Mouse (Mus musculus) heart, adult 18-20 months (tissue): ENCODE measurements at regions not wholly inside any gene's neighbourhood (a gene's known extent, or its start where the extent isn't known, plus 50 kb on each side); places are given as distances from the start of the nearest gene placed in this dataset.

Source experiments
- DNase-seq, 2 experiments: peaks; one replicate each; pipeline ENCODE4 v3.0.0; 2021 to 2022; ENCODE audit warnings: mixed read lengths in 1 of 2

DNA sequence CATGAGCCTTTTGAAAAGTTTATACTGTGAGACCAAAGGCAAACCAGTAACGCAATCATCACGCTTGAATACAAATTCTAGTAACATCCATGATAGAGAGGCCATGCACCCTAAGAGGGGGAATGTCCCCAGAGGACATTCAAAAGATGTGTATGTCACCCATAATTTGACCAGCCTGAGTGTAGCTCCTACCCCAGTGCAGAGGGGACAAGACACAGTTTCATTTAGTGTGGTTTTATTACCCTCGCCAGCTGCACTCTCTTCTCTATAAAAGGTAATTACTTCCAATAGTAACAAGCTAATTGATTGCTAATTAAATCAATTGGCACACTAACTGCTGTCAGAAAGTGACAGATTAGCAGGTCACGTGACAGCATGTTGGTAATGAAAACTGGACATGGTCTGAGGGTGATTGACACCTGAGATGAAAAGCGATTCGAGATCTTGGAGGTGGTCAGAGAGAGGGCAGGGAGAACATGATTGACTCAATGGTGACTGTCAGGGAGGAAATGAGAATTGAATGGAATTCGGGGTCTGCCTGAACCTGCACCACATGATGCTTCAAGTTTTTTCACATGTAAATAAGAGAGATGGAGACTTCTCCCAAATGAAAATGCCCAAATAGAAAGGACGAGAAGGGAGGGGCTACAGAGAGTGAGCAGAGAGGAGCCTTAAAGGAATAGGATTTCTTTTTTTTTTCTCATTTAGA is 309.9 kb downstream of the En1 start:
- DNase-seq: no peak

DNA sequence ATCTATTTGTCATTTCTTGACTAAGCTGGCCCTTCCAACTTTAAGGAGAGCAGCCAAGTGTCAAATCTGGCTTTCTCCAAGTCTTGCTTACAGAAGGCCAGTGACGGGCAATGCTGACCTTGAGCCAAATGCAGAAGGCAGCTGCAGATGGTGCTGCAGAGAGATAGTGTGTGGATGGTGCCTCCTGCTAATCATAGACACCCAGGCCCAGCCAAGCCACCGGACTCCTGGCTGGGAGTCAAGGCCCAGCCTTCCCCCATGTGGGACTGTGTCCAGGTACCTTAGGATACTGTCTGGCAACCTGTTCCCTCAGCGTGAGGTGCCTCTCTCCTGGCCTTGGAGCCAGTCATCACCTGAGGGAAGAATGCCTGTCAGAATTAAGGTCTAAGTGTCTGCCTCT is 319.3 kb downstream of the En1 start:
- DNase-seq: peak; percentile 64 to 77

DNA sequence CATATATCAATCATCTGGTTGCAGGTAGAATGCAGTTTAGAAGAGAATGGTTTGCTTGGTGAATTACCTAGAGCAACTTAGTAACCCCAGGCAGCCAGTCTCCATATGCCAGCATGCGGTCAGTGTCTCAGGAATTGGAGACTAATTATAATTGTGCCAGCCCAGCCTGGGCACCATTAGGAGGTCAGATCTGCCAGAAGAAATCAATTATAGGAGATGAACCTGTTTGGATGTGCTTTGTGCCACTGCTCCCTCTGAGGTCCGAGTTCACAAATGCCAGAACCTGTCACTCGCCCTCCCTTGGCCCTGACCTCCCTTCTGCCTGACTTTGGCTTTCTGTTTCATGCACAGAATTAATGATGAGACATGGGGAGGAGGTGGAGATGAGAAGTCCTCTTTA is 323.1 kb downstream of the En1 start:
- DNase-seq: no peak

DNA sequence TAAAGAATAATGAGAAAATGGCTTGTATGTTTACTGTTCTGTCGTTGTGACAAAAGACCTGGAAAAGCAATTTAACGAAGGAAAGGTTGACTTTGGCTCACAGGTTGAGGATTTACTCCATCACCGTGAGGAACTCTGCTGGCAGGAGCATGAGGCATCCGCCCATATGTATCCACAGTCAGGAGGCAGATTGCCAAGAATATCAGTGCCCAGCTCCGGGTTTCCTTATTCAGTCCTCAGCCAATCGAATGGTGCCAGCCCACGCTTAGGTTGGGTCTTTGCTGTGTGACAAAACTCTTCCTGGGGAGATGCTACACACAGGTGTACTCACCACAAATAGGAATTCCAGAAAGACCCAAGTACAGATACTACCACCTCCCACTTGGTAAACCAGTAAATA is 327.9 kb downstream of the En1 start:
- no peak for DNase-seq

DNA sequence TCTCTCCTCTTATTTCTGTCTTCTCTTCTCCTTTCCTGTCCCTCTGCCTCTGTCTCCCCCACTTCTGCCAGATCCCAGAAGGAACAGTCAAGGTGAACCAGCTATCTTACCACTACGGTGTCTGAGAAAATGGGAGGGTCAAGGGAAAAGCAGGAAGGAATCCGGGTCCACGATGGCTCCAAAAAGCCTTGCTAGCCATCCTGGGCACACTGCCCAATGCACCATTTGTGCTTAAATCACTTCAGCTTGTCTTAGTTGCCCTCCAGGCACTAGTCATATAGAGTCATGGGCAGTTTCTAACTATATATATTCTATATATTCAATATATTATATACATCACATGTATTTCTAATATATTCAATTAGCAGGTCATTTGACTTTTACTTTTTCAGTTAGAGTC is 333.1 kb downstream of the En1 start:
- no peak for DNase-seq

DNA sequence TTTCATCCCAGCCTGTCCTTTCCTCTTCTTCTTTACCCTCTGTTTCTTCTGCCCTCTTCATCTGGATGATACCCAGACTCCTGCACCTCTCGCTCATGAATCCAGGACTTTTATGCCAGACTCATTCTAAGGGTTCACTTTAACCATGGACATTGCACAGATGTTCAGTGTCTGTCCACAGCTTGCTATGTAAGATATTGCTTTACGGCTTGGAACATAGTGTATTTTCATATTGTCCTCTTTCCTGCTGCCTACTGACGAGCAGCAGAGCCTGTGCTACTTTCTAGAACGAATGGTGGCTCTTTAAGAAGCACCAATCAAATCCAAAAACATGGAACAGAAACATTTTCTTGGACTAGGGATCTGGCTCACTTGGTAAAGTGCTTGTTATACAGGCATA is 341.5 kb downstream of the En1 start:
- DNase-seq: no peak

DNA sequence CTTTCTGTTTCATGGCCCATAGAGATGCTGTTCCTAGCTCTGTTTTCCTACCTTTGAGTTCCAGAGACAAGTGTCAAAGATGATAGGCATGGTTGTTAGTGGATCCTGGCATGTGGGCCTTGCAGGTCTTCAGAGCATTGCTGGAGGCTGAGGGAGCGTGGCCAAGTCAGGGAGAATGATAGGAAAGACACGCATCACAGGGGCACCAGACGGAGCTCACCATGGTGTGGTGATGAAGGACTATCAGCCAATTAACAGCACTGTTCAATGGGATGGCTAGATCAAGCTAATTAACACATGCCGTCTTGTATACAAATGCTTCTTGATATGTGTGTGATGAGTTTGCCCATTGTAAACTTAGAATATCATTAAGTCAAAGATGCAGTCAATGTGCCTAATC is 344.1 kb downstream of the En1 start:
- DNase-seq: no peak

DNA sequence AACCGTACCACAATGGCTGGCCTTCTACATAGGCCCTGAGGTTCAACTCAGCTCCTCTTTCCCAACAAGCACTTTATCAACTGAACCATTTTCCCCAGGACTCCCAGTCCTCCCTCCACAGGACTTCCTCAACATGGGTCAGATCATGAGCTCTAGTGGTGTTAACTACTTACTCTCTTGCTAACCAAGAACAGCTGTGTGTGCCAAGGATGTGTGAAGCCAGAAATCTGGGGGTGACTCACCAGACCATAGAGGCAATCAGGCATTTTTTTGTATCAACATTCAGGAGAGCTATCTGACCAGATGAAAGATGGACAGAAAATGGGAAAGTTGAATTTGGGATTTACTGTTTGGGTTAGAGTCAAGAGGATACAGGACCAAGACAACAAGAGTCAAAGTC is 359.0 kb downstream of the En1 start:
- no peak for DNase-seq

DNA sequence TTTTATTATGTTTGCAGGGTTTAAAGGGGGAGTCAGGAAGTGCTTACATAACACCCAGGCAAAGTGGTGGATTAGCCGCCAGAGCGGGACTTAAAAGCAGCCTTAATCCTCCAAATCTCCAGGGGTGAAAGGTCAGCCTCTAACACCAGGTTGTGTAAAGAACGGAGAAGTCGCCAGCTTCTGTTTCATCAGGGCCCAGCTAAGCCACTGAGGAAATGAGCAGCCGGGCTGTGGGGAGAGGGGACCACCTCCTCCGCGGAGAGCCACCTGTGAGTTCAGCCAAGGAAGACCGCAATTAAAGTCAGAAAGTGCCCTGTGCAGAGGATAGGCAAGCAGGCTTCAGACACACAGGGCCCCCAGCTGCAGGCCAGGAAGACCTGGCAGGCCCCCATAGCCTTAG is 359.8 kb downstream of the En1 start:
- DNase-seq: no peak

DNA sequence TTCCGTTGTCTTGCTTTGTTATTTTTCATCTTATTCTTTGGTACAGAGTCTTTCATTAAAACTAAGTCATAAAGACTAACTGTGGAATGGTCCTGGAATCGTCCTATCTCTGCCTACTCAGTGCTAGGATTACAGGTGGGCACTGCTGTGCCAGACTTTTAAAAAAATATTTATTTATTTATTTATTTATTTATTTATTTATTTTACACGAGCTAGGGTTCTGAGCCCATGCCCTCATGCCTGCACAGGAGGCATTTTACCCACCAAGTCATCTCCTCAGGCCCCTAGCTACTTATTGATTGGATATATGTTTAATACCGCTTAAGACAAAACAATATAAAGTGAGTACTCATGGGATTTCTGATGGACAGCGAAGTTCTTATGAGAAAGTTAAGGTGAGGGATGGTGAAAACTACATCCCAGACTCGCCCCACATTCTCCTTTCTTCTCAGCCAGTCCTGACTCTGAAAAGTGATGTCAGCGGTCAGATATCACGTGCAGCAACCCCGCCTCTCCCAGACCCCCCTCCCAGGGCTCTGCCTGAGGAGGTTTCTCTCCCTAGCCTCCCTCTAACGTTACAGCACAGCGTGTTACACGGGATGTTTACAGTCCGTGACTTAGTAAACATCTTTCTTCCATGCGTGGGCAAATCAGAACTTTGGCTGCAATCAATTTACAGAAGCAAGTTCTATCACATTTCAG is 361.4 kb downstream of the En1 start:
- peak in 1 of 2 experiments; percentile 8 for DNase-seq

DNA sequence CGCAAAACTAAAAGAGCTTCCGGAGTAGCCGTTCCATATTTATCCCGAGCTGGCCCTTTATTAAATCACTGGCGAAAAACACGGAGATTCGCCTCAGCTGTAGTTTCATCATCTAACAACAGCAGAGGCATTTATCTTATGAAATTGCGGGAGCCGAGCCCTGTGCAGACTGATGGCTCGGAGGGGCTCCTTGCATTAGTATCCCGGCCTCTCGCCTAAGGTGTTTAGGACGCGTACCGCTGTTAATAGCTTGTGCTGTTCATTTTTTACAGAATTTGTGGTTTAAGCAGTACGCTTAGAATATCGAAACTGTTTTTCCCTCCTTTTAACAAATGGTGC is 361.9 kb downstream of the En1 start:
- DNase-seq: peak in 1 of 2 experiments; percentile 11

DNA sequence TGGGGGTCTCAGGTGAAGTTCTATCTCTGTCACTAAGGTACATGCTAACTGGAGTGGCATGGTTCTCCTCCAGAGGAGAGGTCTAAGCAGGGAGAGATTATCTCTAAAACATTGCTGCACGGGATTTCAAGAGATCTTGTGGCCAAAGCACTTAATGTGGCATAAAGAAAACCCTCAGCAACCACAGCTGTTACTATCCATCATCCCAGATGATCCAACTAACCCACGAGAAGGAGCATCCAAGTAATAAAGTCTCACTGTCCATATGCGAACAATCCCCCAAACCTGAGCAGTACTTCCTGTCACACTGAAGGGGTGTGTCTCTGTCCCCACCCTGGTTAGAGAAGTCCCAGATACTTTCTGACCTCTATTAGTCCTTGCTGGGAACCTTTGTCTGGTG is 363.9 kb downstream of the En1 start:
- DNase-seq: no peak

DNA sequence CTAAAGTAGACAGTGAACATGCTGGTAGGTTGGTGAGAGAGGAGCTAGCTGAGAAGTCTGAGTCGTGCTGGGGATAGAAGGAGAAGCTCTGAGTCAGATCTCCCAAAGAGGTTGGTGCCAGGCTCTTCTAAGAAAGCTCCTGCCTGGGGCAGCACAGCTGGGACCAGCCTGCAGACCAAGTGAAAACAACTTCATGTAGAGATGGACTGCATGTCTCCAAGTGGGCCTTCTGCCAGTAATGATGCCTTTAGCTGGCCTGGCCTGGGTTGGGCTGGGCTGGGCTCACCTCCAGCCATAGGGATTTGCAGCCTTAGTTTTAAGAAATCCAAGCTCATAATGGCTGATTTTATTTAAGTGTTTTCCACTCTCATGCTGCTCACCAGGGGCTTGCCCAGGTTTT is 357.7 kb downstream of the Insig2 start:
- DNase-seq: peak; percentile 28 to 34

DNA sequence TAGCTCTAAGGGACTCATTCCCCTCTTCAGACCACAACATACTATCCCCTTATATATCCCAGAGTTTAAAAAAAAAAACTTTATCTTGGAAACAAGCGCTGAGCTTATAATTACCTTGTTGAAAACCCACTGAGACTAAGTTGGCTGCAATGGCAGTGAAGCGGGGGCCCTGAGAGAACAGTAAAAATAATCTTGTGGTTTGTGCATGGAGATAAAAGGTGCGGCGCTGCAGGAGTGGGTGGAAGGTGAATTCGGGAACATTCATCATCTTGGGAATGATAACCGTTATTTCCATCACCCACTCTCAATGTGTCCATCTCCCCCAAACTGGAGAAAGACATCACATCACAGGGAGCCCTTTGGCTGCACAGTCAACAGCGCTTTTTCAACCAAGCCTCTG is 327.9 kb downstream of the Insig2 start:
- no peak for DNase-seq

DNA sequence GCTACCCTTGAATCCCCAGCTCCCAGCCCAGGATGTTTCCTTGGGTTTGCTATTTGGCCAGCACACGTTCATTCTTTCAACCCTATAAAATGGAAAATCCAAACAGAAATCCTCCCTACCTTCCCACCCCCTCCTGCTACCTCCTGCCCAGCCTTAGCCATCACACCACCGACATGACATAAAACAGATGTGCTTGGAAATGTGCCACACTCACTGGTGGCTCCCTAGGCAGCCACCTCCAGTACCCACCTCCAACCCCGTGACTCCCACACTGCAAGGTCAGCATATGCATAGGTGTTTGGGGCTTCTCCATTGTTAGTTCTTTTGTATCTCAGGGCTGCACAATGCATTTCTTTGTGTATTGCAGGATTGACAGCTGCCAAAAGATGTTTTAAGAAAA is 327.2 kb downstream of the Insig2 start:
- peak; percentile 33 to 51 for DNase-seq

DNA sequence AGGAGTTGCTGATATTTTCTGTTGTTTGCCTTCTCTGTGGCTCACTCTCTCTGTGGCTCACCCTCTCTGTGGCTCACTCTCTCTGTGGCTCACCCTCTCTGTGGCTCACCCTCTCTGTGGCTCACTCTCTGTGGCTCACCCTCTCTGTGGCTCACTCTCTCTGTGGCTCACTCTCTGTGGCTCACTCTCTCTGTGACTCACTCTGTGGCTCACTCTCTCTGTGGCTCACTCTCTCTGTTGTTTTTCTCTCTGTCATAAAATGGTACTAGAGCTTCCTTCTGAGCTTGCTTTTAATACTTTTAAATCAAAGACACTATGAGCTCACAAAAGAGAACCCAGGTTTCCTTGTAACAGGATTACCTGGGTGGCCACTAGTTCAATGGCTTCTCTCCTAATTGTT is 320.3 kb downstream of the Insig2 start:
- DNase-seq: no peak

DNA sequence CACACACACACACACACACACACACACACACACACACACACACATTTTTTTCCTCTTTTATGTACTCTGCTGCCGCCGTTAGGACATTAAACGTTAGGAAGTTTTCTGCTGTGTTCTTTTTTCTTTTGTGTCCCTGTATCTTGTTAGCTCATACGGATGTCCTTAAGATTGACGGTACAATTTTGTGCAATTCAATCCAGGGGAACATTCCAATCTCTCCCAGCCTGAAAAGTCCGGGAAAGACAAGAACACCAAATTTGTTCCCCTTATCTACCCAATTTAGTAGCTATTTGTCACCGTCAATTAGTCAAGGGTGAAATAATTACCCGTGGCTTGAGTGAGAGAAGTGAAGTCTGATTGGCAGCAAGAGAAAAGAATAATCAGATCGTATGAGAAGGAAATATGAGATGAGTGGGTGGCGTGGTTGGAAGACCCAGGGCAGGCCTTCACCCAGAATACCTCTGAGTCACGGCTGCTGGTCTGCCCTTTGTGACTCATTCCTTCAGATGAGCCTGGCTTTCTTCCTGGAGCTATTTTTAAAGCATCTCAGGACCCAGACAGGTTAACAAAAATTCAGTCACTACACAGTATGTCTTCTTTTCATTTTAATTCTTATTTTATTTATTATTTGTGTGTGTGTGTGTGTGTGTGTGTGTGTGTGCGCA is 318.4 kb downstream of the Insig2 start:
- peak; percentile 30 to 44 for DNase-seq

DNA sequence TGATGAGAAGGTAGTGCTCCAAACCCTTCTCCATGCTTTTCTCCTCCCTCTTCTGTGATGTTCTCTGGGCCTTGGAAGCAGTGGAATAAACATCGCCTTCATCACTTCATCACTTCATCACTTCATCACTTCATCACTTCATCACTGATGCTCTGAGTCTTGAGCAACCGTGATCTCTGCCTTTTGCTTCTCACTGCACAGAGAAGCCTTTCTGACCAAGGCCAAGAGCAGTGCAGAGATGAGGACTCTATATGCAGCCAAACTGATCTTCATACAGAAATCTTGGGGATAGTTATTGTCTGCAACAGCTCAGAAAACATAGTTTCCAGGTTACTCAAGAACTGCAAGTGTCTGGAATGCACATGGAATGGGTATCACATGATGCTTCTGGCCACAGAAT is 303.0 kb downstream of the Insig2 start:
- no peak for DNase-seq

DNA sequence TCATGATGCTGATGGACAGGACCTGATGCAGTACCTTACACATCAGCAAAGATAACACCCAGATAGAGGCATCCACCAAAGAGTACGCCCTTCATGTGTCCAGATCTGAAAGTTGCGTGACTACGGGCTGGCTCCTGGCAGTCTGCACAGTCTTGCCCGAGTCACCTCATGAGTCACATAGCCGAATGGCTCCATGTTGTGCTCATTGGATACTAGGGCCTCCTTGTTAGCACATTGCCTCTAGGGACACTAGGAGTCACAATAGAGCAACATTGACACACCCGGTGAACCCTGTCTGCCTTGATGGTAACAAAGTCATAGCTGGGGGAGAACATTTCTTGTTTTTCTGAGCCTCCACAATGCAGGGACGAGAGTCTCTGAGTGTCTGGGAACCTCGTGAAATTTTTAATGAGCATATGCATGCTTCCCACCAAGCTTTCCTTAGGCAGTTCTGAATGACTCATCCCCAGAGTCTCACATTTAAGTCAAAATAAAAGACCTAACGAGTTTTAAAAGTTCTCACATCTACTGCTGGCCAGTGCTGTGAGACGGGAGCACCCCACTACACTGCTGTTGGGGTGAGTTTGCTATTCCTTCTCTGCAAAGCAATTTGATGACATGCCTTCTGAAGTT is 297.5 kb downstream of the Insig2 start:
- no peak for DNase-seq

DNA sequence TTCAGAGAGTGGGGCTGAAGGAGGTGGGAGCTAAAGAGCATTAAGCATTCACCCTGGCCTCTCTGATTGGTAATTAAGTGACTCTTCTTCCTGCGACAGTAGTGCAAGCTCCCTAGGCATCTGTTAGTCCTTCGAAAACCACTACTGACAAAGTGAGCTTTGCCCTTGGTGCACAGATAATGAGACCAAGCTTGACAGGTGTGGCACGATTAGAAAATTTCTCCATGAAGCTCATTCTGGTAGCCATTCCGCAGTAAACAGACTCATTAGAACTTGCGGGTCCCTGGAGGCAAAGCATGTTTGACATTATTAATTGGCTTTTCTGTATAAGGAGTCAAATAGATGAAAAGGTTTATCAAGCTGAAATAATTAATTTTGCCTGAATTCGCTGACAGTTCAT is 285.8 kb downstream of the Insig2 start:
- no peak for DNase-seq

DNA sequence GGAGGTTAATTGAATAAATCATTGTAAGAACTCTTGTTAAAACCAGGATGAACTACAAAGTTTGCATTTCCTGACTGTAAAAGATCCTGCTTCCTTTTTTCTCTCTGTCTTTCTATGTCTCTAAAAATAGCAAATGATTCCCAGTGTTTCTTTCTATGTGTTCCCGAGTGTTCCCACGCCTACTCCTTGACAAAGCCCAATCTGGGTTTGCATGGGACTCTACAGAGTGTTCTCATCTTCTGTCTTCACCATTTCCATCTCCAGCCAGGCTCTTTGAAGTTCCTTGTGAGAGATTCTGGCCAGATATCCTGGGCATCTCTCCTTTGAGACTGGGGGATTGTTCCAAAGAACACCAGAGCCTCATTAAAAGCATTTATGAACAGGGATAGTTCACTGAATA is 285.0 kb downstream of the Insig2 start:
- no peak for DNase-seq

DNA sequence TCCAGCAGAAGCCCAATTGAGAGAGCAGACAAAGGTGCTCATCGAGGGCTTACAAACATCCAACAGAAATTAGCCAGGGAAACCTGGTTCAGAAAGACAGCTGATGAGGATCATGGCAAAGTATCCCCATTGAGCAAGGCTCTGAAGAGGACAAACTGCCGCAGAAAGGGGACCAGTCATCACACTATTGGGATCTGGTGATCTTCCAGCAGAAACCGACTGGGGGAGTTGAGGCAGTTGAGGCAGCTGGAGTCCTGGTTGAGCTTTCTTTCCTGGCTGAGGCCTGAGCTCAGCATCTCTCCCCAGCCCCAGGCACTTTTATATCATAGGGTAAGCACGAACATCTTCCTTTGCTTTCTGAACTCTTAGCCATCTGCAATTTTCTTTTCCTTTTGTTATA is 282.7 kb downstream of the Insig2 start:
- no peak for DNase-seq
